Mouse (Mus musculus) intestine, embryonic 15.5 days (tissue): ENCODE results near the gene Map2k1. TPM values are rescaled to one million over a fixed set of nuclear protein-coding genes. Genes with fewer than 3 reads are reported as not detected.
"Not testable (repeated sequence)": the region's sequence is repeated elsewhere in the genome, so short reads cannot be mapped to it uniquely, and the experiment has no call there.

Experiments
- ATAC-seq: fragments of 200-750 bp; cut with Nextera tagmentation; 2 replicates; pipeline ENCODE4 v1.8.0; 2017; ENCODE audit warnings: moderate TSS enrichment, moderate library complexity
- H3K27ac ChIP-seq: fragments of 300-500 bp; sonication (generic); 2 replicates; pipeline ENCODE4 v1.5.1; 2015; ENCODE audit warnings: mild to moderate bottlenecking, inconsistent platforms
- H3K27me3 ChIP-seq: fragments of 300-500 bp; sonication (generic); replicated peaks from 2 replicates; pipeline ENCODE4 v1.6.1; 2015; ENCODE audit warnings: inconsistent platforms
- H3K36me3 ChIP-seq: fragments of 300-500 bp; sonication (generic); 2 replicates; pipeline ENCODE4 v1.6.1; 2015; ENCODE audit warnings: inconsistent platforms
- H3K4me1 ChIP-seq: fragments of 300-500 bp; sonication (generic); replicated peaks from 2 replicates; pipeline ENCODE4 v1.6.1; 2015; ENCODE audit warnings: inconsistent platforms
- H3K4me2 ChIP-seq: fragments of 300-500 bp; sonication (generic); replicated peaks from 2 replicates; pipeline ENCODE4 v1.6.1; 2015; ENCODE audit warnings: mild to moderate bottlenecking, inconsistent platforms
- H3K4me3 ChIP-seq: fragments of 300-500 bp; sonication (generic); replicated peaks from 2 replicates; pipeline ENCODE4 v1.5.1; 2015; ENCODE audit warnings: inconsistent platforms
- H3K9ac ChIP-seq: fragments of 300-500 bp; sonication (generic); 2 replicates; pipeline ENCODE4 v1.6.1; 2015; ENCODE audit warnings: inconsistent platforms
- H3K9me3 ChIP-seq: fragments of 300-500 bp; sonication (generic); 2 replicates; pipeline ENCODE4 v1.6.1; 2016; ENCODE audit warnings: inconsistent platforms
- WGBS: fragments of 180-500 bp; shearing (Covaris S2); methylation state at CpG from one replicate; pipeline ENCODE4 v1.1.7; 2015; 5-methylcytosine and 5-hydroxymethylcytosine counted together
- polyA plus RNA-seq: library from polyadenylated mRNA; unstranded; fragments of >200 nt; fragmentation: Nextera tagmentation; extraction: Ambion mirVana; gene quantifications from 2 replicates; pipeline ENCODE4 v1.2.1, GENCODE M21; 2015

The Map2k1 gene
- polyA plus RNA-seq, 1 experiment from 2014 or later: 102 TPM

DNA sequence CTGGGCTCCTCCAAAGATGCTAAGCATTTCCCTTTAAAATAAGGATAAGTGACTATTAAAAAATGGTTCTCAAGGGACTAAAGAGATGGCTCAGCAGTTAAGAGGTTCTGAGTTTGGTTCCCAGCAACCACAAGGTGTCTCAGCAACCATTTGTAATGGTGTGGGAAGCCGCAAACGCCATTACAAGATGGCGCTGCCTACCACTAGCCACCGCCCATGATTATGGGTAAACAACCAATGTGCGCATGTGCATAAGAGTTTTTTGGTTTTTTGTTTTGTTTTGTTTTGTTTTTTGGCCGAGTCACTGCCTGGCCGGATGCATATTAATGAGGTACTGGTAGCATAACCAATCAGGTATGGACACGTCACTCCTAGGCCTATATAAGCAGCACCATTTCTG lies 15.4 kb upstream of the Map2k1 start:
- not testable (repeated sequence) for ATAC-seq, H3K9me3 ChIP-seq, H3K4me1 ChIP-seq, H3K27ac ChIP-seq, H3K4me3 ChIP-seq, H3K27me3 ChIP-seq, H3K4me2 ChIP-seq, H3K9ac ChIP-seq, H3K36me3 ChIP-seq
- WGBS: 95% methylated on average over 8 of the region's 8 CpGs

DNA sequence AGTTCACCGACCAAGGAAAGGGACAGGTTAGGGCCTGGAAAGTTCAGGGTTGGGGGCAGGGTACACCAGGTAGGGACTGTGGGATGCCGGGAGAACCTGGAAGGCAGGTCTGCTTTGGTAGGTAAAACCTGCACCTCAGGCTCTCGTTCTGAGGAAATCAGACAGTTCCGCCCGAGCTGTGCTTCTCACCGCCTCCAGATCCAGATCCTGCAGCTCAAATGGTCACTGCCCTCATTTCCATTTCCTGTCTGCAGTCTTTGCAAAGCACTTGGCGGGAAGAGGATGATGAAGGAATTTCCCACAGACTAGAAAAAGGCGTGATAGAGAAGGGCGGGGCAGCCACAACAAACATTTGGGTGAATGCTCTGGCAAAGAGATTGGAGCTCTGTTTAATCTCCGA lies 14.8 kb upstream of the Map2k1 start:
- ATAC-seq: no peak
- H3K4me2 ChIP-seq: no peak overlapping the region
- no peaks in the 10 kb centered on the region for H3K27me3 ChIP-seq
- no peaks in the 10 kb centered on the region for H3K36me3 ChIP-seq
- no peaks in the 10 kb centered on the region for H3K9me3 ChIP-seq
- H3K4me3 ChIP-seq: no peak overlapping the region
- H3K27ac ChIP-seq: no peak overlapping the region
- H3K4me1 ChIP-seq: no peaks in the 10 kb centered on the region
- H3K9ac ChIP-seq: no peak overlapping the region
- WGBS: 85% methylated on average over 10 of the region's 10 CpGs

- Histone ChIP-seq H3K9me3 (no peaks in the 10 kb centered on the region), H3K36me3 (no peaks in the 10 kb centered on the region), H3K27me3 (no peaks in the 10 kb centered on the region), H3K27ac (no peak overlapping the region), H3K4me1 (no peaks in the 10 kb centered on the region), H3K4me3 (no peak overlapping the region), H3K9ac (no peak overlapping the region), H3K4me2 (no peak overlapping the region)
- ATAC-seq: no peak
- 76% methylated on average over 1 of the region's 1 CpGs for WGBS
Measured at GRCm38 (mm10) chr9:64267231-64267630, 13.8 kb upstream of the Map2k1 start.

GRCm38 (mm10) chr9:64264813-64265212 lies 11.4 kb upstream of the Map2k1 start:
- Histone ChIP-seq H3K4me3 (no peak overlapping the region), H3K4me1 (no peaks in the 10 kb centered on the region), H3K36me3 (no peaks in the 10 kb centered on the region), H3K27ac (no peak overlapping the region), H3K9me3 (no peaks in the 10 kb centered on the region), H3K4me2 (no peak overlapping the region), H3K27me3 (no peaks in the 10 kb centered on the region), H3K9ac (no peak overlapping the region)
- WGBS: 28% methylated on average over 1 of the region's 1 CpGs
- ATAC-seq: no peak

- Histone ChIP-seq H3K4me1 (no peaks in the 10 kb centered on the region), H3K9ac (no peak overlapping the region), H3K4me2 (no peak overlapping the region), H3K27me3 (no peaks in the 10 kb centered on the region), H3K36me3 (no peaks in the 10 kb centered on the region), H3K27ac (no peak overlapping the region), H3K9me3 (no peaks in the 10 kb centered on the region), H3K4me3 (no peak overlapping the region)
- ATAC-seq: no peak
- 80% methylated on average over 4 of the region's 4 CpGs for WGBS
Measured at GRCm38 (mm10) chr9:64261023-64261422, 7.6 kb upstream of the Map2k1 start.

GRCm38 (mm10) chr9:64259906-64260305 lies 6.5 kb upstream of the Map2k1 start:
- Histone ChIP-seq H3K4me3 (no peak overlapping the region), H3K4me1 (no peaks in the 10 kb centered on the region), H3K4me2 (no peak overlapping the region), H3K27me3 (no peaks in the 10 kb centered on the region), H3K27ac (no peak overlapping the region), H3K36me3 (no peaks in the 10 kb centered on the region), H3K9me3 (no peaks in the 10 kb centered on the region), H3K9ac (no peak overlapping the region)
- ATAC-seq: no peak
- WGBS: 83% methylated on average over 5 of the region's 5 CpGs

DNA sequence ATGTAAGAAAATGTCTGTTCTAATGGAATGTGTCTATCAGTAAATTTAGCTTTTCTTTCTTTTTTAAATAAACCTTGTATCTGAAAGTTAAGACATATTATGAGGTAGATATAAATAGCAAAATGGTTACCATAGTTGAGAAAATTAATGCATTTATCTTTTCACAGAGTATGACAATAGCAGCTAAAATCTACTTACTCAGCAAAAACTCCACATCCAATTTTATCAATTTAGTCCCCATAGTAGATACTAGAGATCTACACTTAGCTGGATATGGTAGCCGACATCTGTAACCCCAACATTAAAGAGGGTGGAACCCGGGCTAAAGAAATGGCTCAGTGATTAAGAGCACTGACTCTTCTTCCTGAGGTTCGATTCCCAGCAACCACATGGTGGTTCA lies 2.8 kb upstream of the Map2k1 start:
- Histone ChIP-seq H3K36me3 (no peaks in the 10 kb centered on the region), H3K9me3 (no peaks in the 10 kb centered on the region), H3K4me3 (no peak overlapping the region), H3K27ac (no peak overlapping the region), H3K27me3 (no peaks in the 10 kb centered on the region), H3K9ac (no peak overlapping the region), H3K4me2 (no peak overlapping the region), H3K4me1 (peaks cover 10% of the 10 kb centered on the region)
- 93% methylated on average over 3 of the region's 3 CpGs for WGBS
- no peak for ATAC-seq

DNA sequence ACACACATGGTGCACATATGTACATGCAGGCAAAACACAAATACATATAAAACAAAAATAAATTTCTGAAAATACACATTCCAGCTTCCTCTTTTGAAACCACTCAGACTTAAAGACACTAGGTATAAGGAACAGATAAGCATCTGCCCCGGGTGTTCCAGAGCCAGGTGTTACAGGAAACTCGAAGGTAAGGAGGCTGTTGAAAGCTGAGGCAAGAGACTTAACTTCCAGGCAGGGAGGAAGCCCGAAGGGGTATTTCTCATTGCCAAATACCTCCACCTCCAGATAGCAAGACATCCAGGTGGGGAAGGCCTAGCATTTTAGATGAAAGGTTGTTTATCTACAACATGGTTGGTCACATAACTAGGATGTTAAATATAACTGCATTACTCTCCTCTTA lies 2.0 kb upstream of the Map2k1 start:
- Histone ChIP-seq H3K4me1 (peaks cover 12% of the 10 kb centered on the region), H3K36me3 (no peaks in the 10 kb centered on the region), H3K27ac (no peak overlapping the region), H3K27me3 (no peaks in the 10 kb centered on the region), H3K4me3 (no peak overlapping the region), H3K9me3 (no peaks in the 10 kb centered on the region), H3K9ac (no peak overlapping the region), H3K4me2 (no peak overlapping the region)
- 73% methylated on average over 3 of the region's 3 CpGs for WGBS
- no peak for ATAC-seq

DNA sequence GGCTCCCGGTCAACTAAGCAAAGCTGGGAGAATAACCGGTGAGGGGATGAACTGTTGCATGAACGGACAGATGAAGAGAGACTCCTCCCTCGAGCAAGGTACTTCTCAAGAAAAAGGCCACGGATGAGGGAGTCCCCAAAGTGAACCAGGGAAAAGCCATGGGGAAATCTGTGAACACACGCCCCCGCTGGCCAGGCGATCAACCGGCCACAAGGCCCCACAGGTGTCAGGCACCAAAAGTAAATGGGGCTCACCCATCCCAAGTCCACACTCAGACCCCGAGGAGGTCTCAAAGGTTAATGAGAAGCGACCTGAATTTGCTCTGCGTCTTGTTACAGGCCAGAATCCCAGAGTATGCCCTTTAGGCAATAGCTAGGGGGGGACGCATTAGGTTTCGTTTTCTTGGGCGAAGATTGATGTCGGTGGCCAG lies 825 bp downstream of the Map2k1 start:
- H3K4me2 ChIP-seq: peak overlapping the region; percentile 67

GRCm38 (mm10) chr9:64250111-64250730 lies 3.2 kb downstream of the Map2k1 start:
- Histone ChIP-seq H3K9ac (no peak overlapping the region), H3K27ac (no peak overlapping the region), H3K4me1 (peaks cover 16% of the 10 kb centered on the region), H3K4me2 (no peak overlapping the region), H3K9me3 (no peaks in the 10 kb centered on the region), H3K4me3 (no peak overlapping the region), H3K27me3 (no peaks in the 10 kb centered on the region), H3K36me3 (no peaks in the 10 kb centered on the region)
- ATAC-seq: no peak

More for the DNA sequence above, 825 bp downstream of the Map2k1 start:
- under 1% methylated on average over 16 of the region's 16 CpGs for WGBS
- no peaks in the 10 kb centered on the region for H3K9me3 ChIP-seq
- ATAC-seq: 0 out of 2 replicates have a peak, but pooled peaks have one; percentile 5
- H3K9ac ChIP-seq: peak overlapping the region; percentile 81
- H3K4me3 ChIP-seq: peak overlapping the region; percentile 72
- no peaks in the 10 kb centered on the region for H3K27me3 ChIP-seq
- peaks cover 16% of the 10 kb centered on the region for H3K4me1 ChIP-seq
- H3K27ac ChIP-seq: peak overlapping the region; percentile 93
- H3K36me3 ChIP-seq: no peaks in the 10 kb centered on the region

- H3K4me3 ChIP-seq: no peak overlapping the region
- ATAC-seq: no peak
- no peaks in the 10 kb centered on the region for H3K36me3 ChIP-seq
- no peaks in the 10 kb centered on the region for H3K9me3 ChIP-seq
- WGBS: 70% methylated on average over 1 of the region's 1 CpGs
- H3K4me1 ChIP-seq: peaks cover 16% of the 10 kb centered on the region
- no peak overlapping the region for H3K4me2 ChIP-seq
- H3K27ac ChIP-seq: no peak overlapping the region
- H3K27me3 ChIP-seq: no peaks in the 10 kb centered on the region
- H3K9ac ChIP-seq: no peak overlapping the region
Measured at GRCm38 (mm10) chr9:64249371-64249770, 4.1 kb downstream of the Map2k1 start.

DNA sequence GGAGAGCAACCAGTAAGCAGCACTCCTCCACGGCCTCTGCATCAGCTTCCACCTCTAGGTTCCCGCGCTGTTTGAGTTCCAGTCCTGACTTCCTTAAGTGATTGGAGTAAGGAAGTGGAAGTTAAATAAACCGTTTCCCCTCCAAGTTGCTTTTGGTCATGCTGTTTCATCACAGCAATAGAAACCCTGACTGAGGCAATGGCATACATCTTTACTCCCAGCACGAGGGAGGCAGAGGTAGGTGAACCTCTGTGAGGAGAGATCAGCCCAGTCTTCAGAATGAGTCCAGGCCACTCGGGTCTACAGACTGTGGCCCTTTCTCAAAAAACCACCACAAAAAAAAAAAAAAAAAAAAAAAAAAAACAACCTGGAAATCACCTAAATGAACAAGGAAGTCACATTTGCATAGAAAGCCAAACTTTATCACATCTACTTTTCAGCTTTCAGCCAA lies 11.0 kb downstream of the Map2k1 start:
- H3K9ac ChIP-seq: no peak overlapping the region
- H3K36me3 ChIP-seq: no peaks in the 10 kb centered on the region
- H3K27me3 ChIP-seq: no peaks in the 10 kb centered on the region
- H3K4me1 ChIP-seq: no peaks in the 10 kb centered on the region
- H3K4me2 ChIP-seq: no peak overlapping the region
- no peak for ATAC-seq
- 58% methylated on average over 6 of the region's 6 CpGs for WGBS
- H3K9me3 ChIP-seq: no peaks in the 10 kb centered on the region
- H3K27ac ChIP-seq: no peak overlapping the region
- H3K4me3 ChIP-seq: no peak overlapping the region

DNA sequence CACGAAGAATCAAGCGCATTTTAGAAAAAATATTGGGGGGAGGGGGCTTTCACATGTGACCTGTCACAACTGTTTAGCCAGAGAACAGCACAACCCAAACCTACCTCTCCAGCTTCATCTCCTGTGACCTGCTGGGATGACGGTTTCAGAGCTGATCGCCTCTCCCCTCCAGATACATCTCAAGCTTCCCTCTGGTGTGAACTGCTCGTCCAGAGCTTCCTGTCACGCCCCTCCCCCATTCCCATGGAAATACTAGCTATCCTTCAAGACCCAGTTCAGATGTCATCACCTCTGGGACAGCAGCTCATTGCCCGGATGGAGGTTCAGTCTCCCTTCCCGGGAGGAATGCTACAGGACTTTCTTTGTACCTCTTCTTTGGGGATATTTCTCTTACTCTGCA lies 12.8 kb downstream of the Map2k1 start:
- Histone ChIP-seq H3K27ac (no peak overlapping the region), H3K27me3 (no peaks in the 10 kb centered on the region), H3K9me3 (no peaks in the 10 kb centered on the region), H3K9ac (no peak overlapping the region), H3K4me1 (no peaks in the 10 kb centered on the region), H3K4me2 (no peak overlapping the region), H3K4me3 (no peak overlapping the region), H3K36me3 (no peaks in the 10 kb centered on the region)
- ATAC-seq: no peak
- 42% methylated on average over 8 of the region's 8 CpGs for WGBS
